Mouse (Mus musculus): ENCODE results near the gene Dgkd.

Dgkd gene

GRCm38 (mm10) chr1:87935095-87935494 is 82.0 kb downstream of the Dgkd start:
- DNase-seq (ENCODE audit: low spot score), result no peak

DNA sequence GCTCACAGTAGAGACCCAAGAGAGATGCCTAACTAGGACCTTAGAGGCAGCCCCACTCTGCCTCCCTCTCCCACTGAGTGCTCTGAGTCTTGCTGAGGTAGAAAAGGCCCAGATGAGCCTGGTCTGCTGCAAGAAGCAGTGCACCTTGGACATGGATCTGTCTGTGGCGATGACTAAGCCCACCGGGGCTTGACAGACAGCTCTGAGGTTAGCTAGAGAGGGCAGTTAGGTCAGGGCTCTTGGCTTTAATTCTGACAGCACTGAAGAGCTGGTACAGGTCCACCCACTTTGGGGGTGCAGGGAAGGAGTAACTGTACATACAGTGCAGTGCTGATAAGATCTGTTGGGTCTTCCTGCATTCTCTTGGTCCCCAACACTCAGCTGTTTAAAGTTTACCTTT is 82.5 kb downstream of the Dgkd start:
- no peak for DNase-seq (ENCODE audit: low spot score)

GRCm38 (mm10) chr1:87936075-87936474 is 83.0 kb downstream of the Dgkd start:
- DNase-seq (ENCODE audit: low spot score), result no peak

DNA sequence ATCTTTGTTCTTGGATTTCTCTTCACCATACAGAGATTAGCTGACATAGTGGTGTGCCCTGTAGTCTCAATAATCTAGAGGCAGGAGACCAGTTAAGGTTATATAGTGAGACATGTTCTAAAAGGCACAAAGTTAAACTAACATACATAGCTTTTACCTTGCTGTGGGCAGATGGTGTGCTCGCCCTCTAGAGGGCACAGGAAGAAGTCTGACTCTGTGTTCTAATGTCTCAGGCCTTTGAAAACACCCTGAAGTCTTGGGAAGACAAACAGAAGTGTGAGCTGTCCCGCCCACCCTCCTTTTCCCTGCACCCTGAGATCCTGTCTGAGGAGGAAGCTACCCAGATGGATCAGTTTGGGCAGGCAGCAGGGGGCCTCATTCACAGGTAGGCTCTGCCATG is 83.4 kb downstream of the Dgkd start:
- DNase-seq (ENCODE audit: low spot score), result no peak

- no peak for DNase-seq (ENCODE audit: low spot score)
Measured at GRCm38 (mm10) chr1:87941765-87942164, 88.7 kb downstream of the Dgkd start.

- no peak for DNase-seq (ENCODE audit: low spot score)
Measured at GRCm38 (mm10) chr1:87947681-87948091, 94.6 kb downstream of the Dgkd start.

GRCm38 (mm10) chr1:87951641-87952040 is 98.6 kb downstream of the Dgkd start:
- no peak for DNase-seq (ENCODE audit: low spot score)

GRCm38 (mm10) chr1:87953073-87953472 is 100.0 kb downstream of the Dgkd start:
- DNase-seq (ENCODE audit: low spot score), result no peak

- DNase-seq (ENCODE audit: low spot score), result no peak
Measured at GRCm38 (mm10) chr1:87958931-87959330, 105.8 kb downstream of the Dgkd start.

GRCm38 (mm10) chr1:87959532-87959931 is 106.4 kb downstream of the Dgkd start:
- no peak for DNase-seq (ENCODE audit: low spot score)

GRCm38 (mm10) chr1:87959998-87960431 is 106.9 kb downstream of the Dgkd start:
- DNase-seq (ENCODE audit: low spot score), result no peak

DNA sequence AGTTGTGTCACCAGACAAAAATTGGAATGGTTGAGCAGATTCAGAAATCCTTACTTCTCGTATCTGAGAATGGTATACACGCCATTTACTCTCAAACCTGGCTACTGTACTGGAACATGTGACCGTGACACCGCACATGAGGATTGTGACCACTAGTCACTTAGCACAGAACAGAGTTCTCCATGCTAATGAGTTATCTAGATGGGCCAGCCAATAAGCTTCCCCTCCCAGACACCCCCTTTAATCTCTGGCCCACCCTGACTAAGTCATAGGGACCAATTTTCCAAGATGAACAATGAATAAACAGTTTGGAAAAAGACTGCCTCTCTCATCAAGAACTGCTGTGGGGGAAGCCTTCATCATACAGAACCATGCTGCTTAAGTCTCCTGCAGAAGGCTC is 107.7 kb downstream of the Dgkd start:
- DNase-seq (ENCODE audit: low spot score), result no peak

- no peak for DNase-seq (ENCODE audit: low spot score)
Measured at GRCm38 (mm10) chr1:87961459-87962167, 108.5 kb downstream of the Dgkd start.

DNA sequence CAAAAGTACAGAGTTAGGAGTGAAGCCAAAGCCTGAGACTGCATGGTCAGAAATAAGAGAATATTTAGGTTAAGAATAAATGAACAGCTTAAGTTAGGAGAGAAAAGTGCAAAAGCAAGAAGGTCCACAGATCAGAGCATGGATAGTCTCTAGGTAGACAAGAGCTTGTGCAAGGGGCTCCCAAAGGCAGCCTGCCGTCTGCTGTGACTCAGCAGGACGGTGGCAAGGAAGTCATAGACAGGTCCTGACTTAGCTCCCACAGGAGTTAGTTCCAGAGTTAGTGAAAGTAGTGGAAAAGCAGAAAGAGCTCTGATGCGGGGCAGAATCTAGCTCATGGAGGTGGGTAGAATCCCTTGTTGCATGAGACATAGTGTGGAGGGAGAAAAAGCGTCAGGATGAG is 117.3 kb downstream of the Dgkd start:
- DNase-seq (ENCODE audit: low spot score), result no peak

- no peak for DNase-seq (ENCODE audit: low spot score)
Measured at GRCm38 (mm10) chr1:87982291-87982690, 129.2 kb downstream of the Dgkd start.

DNA sequence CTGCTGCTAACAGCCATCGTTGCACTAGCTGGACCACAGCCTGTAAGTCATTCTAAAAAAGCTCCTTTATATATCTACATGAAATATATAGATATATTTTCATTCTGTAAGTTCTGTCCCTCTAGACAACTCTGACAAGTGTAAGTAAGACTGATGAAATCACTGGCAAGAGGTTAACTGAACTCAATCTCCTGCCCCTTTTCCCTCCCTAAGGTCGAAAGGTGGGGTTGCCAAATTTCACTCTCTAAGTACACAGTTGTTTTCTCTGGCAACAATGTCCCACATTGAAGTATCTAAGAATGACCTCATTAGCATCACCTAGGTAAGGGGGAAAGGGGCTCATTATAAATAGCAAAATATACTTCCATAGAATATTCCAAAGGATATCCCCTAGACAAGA is 139.6 kb downstream of the Dgkd start:
- DNase-seq (ENCODE audit: low spot score), result no peak
